Mouse (Mus musculus) small intestine, adult 2 months (tissue): ENCODE measurements around the gene Cacna1h.

ENCODE experiments used
- CTCF ChIP-seq: fragments of 200-500 bp; IDR thresholded peaks from 2 replicates; pipeline ENCODE4 v1.5.1; 2012; ENCODE audit warnings: low read depth, mild to moderate bottlenecking, control low read depth, inconsistent platforms, low read length, moderate library complexity, mixed read lengths; ENCODE audit not compliant: insufficient replicate concordance, insufficient read length; ENCODE audit errors: extremely low read depth
- POLR2A ChIP-seq: fragments of 200-500 bp; IDR thresholded peaks from 2 replicates; pipeline ENCODE4 v1.6.1; 2012; ENCODE audit warnings: low read depth, mild to moderate bottlenecking, control low read depth, inconsistent platforms, low read length, moderate library complexity

DNA sequence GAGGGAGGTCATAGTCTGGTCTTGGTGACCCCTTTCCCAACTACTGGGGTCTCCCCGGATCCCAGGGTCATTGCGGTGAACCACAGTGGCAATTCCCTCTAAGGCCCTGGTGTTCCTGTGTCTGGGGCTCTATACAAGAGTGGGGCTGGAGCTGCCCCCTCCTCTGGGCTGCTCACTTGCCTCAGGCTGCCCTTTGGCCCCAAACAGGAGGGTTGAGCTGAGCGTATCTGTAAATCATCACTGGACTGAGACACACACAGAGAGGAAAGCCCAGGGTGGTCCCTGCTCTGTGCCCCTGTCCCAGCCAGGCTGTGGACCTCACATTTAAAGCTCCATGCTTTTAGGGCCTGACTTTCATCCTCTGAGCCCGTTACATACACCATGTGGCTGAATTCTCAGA, 95.4 kb downstream of the Cacna1h start:
- TF ChIP-seq CTCF, result no peak
- TF ChIP-seq POLR2A, result no peak
